Mouse (Mus musculus) heart, adult 8-10 months (tissue): ENCODE results near the gene Efcab11. TPM values are rescaled to one million over a fixed set of nuclear protein-coding genes. Genes with fewer than 3 reads are reported as not detected.

ENCODE experiments used
- DNase-seq: peaks from one replicate; pipeline ENCODE4 v3.0.0; 2022; ENCODE audit warnings: low spot score
- total RNA-seq, 4 experiments: library from RNA; stranded (reverse); gene quantifications; 2 replicates each; pipeline ENCODE4 v1.2.4; 2022

Gene Efcab11
- total RNA-seq, 4 experiments from 2014 or later = 0.11 to 0.31 TPM; not detected in 2

- no peak for DNase-seq
These were observed 127.1 kb downstream of the Efcab11 start for GRCm38 (mm10) chr12:99756914-99757687.

DNA sequence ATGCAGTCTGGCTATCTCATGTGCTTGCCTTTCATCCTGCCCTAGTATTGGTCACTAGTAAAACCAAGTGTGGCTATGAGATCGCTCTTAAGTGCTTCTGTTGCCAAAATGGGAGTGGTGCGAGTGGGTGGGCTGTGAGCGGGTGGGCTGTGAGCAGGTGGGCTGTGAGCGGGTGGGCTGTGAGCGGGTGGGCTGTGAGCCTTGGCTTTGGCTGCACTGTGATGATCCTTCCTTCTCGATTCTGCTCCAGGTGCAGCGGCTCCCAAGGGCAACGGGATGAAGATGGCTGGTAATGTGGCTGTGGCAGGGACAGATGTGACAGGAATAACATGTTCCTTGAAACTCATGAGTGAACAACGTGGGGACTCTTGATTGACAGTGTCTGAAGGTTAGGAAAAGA is 128.0 kb downstream of the Efcab11 start:
- no peak for DNase-seq

DNA sequence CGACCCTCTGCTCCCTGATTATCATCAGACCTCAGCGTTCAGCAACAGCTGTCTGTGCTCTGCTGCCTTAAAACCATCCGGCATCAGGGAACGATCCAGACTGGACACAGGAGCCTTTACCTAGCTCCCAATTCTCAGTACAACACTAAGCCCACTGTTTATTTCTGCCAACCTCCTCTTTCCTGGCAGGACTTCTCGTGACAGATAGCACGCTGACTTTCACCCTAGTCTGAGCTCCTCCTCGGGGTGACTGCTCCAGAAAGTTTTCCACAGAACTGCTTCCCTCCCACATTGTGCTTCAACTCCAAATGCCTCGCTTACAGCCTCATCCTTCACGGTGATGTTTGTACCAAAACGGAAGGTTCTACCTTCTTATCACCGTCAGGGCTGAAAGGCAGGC is 131.3 kb downstream of the Efcab11 start:
- no peak for DNase-seq

GRCm38 (mm10) chr12:99749391-99749790 is 134.8 kb downstream of the Efcab11 start:
- no peak for DNase-seq

- no peak for DNase-seq
These were observed 142.6 kb downstream of the Efcab11 start for GRCm38 (mm10) chr12:99741631-99742030.

- no peak for DNase-seq
These were observed 145.0 kb downstream of the Efcab11 start for GRCm38 (mm10) chr12:99739211-99739610.

- no peak for DNase-seq
These were observed 146.0 kb downstream of the Efcab11 start for GRCm38 (mm10) chr12:99738256-99738655.

DNA sequence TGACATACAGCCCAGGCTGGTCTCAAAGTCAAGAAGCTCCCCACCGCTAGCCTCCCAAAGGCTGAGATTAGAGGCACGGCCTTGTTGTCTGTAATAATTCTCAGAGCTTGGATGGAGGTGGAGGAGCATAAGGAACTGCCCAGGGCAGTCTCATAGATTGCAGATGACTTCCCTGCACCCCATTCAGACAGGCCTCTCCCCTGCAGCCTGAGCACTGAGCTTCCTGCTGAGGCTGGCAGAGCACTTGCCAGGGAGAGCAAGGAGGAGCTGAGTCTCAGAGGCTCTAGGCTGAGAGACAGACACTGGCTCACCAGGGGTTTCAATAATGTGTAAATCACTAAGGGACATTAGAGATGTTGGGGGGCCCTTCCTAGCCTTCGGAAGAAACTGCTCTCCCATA is 147.3 kb downstream of the Efcab11 start:
- DNase-seq = no peak

GRCm38 (mm10) chr12:99735172-99735571 is 149.1 kb downstream of the Efcab11 start:
- DNase-seq = no peak

DNA sequence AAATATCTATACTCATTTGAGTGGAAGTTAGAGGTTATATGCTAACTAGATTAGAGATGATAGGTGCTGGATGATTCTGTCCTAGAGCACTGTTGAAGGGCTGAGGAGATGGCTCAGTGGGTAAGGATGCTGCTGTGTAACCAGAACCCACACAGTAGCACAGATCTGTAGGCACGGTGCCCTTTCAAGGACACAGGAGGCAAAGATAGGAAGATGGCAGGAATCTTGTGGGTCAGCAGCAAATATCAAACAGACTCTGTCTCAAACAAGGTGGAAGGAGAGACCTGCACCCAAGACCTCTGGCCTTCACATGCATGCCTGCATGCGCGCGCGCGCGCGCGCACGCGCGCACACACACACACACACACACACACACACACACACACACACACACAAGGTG is 160.0 kb downstream of the Efcab11 start:
- no peak for DNase-seq

- DNase-seq = no peak
These were observed 160.4 kb downstream of the Efcab11 start for GRCm38 (mm10) chr12:99723791-99724190.

- DNase-seq = no peak
These were observed 162.9 kb downstream of the Efcab11 start for GRCm38 (mm10) chr12:99721318-99721717.

DNA sequence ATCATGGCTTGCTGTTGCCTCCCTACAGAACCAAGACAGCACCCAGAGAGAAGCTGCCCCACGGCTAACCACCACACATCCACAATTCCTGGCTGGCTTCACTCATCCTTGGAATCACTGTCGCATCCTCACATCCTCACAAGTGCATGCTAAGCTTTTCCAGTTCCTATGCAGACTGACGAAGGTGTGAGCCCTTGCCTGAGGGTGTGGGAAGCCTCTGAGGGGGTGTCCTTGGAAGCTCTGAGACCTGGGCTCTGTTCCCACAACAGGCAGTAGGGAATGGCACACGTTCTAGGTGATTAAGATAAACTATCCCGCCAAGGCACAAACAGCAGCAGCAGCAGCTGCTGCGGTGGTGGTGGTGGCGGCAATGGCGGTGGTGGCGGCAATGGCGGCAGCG is 164.5 kb downstream of the Efcab11 start:
- no peak for DNase-seq

DNA sequence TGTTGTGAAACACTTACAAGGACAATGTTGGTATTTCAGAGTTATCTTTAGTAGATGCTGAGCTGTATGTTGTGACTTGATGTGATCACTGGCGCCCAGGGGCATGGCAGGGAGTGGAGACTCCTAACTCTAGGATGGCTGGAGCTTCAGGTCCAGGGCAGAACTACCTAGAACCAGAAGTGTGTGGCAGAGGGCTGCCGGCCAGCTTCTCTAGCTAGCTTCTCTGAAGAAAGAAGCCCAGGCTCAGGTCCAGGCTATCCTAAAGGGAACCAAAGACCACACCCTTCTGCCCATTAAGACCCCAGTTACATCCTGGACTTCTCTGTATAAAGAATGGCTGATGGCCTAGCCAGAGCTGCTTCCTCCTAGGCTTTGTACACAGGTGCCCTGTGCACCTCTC is 166.1 kb downstream of the Efcab11 start:
- no peak for DNase-seq

GRCm38 (mm10) chr12:99716038-99716610 is 168.1 kb downstream of the Efcab11 start:
- peak; percentile 73 for DNase-seq

- DNase-seq = peak; percentile 12
These were observed 168.9 kb downstream of the Efcab11 start for GRCm38 (mm10) chr12:99715129-99716037.

DNA sequence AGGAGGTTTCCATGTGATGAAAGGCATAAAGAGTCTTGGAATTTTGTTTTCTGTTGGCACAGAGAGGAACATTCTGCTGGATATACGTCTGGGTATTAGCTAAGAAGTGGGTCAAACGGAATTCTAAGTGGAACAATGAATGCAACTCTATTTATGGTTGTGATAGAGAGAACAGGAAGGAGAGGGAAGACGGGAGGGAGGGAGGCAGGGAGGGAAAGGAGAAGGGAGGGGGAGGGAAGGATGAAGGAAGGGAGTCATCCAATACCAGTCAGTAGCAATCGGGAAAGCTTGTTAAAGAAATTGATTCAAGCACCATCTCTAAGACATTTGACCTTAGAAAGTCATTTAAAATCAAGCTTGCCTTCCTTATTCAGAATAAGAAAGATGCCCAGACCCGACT is 172.0 kb downstream of the Efcab11 start:
- DNase-seq = no peak

DNA sequence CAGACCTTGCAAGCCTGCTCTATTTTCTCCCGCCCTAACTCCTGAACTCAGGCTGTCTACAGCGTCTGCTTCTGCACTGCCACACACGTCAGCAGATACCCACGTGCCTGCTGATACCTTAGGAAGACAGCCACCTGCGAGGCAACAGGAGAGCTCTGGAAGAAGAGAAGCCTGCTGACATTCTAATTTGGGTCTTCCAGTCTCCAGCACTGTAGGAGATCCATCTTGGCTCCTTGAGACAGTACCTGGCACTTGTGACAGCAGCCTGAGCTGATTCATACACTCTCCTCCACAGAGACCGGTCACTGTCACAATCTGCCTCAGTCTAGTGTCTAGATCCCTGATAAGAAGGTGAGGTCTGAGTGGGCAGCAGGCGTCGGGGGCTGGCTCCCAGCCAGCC is 182.0 kb downstream of the Efcab11 start:
- DNase-seq = no peak

GRCm38 (mm10) chr12:99700380-99700779 is 183.9 kb downstream of the Efcab11 start:
- no peak for DNase-seq

DNA sequence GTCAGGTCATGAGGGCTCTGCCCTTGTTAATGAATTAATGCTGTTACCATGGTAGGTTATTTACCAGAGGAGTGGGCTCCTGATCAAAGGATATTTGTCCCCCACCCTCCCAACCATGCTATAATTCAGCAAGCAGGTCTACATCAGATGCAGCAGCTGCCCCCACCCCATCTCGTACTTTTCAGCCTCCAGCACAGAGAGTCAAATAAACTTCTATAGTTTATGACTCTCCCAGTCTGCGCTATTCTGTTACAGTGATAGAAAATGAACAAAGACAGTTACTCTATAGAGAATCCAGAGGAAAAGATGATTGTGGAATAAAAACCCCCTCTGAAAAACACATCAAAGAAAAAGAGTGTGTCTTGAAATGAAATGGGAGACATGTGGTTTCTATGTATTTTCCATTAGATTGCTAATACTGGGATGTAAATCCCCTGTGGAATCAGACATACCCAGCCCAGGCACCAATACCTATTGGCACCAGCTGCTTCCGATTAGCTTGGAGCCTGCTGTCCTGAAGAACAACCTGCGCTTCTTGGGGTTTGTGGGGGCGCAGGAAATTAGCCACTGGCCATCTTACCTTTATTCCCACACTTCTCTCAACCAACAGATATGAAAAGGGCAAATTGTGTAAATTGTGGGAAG is 184.7 kb downstream of the Efcab11 start:
- DNase-seq = no peak

- no peak for DNase-seq
These were observed 190.2 kb downstream of the Efcab11 start for GRCm38 (mm10) chr12:99694066-99694465.
